Mouse (Mus musculus): ENCODE measurements around the gene Tmem210.

GRCm38 (mm10) chr2:25331470-25331869 is 43.5 kb downstream of the Tmem210 start:
- TF ChIP-seq CTCF (IDR thresholded peaks at IDR 0.05; ENCODE audit: low read depth, low read length) (no peak), POLR2A (IDR thresholded peaks at IDR 0.05; ENCODE audit: extremely low read depth, insufficient read depth, low read length) (no peak)

Data from liver, adult 2 months (tissue).